Mouse (Mus musculus): ENCODE data around the gene Kifap3.

DNA sequence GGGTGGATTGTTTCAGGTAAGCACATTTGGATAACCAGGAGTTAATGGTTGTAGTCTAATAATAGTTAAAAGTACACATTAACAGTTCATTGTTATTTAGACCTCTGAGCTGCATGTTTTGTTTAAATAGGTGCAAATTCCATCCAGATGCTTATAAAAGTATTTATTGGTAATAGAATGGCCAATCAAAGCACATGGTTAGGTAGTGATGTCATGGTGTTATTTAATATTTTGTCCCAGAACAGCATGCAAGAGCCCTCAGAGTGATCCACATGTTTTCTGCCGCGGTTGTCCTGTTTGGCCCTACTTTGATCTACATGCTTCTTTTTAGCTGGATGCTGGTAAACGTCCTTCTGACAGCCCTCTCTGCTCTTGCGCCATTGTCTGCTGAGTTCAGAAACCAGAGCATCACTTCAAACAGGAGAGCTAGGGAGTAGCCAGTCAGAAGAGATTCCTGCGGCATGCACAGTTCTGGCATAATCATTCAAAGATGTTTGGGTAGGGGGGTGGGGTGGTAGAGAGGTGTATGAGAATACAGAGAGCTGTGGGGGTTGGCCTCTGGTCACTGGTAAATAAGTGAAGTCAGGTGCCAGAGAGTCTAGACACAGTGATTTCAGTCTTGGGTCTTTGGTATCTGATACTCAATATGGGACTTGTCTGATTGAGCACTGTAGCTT is 73.6 kb downstream of the Kifap3 start:
- TF ChIP-seq CTCF (IDR thresholded peaks at IDR 0.05; ENCODE audit: borderline replicate concordance, control insufficient read depth, extremely low read depth, insufficient read depth, low read length, poor library complexity) (no peak), POLR2A (IDR thresholded peaks at IDR 0.05; ENCODE audit: control insufficient read depth, extremely low read depth, insufficient read depth, low read length, poor library complexity) (no peak)

Measured in thymus, adult 2 months (tissue).